Mouse (Mus musculus) B cell, adult 2 months (primary cell): ENCODE measurements at regions not wholly inside any gene's neighbourhood (a gene's known extent, or its start where the extent isn't known, plus 50 kb on each side); places are given as distances from the start of the nearest gene placed in this dataset.

Experiments used
- DNase-seq, 2 experiments: peaks; one replicate each; pipeline ENCODE4 v3.0.0; 2022

GRCm38 (mm10) chr14:46637240-46637639, 123.1 kb upstream of the Cdkn3 start:
- no peak for DNase-seq

GRCm38 (mm10) chr14:46636364-46636763, 124.0 kb upstream of the Cdkn3 start:
- DNase-seq, result no peak

- DNase-seq, result no peak
Observed at GRCm38 (mm10) chr14:46635322-46635721, 125.0 kb upstream of the Cdkn3 start.

GRCm38 (mm10) chr14:46634656-46635244, 125.6 kb upstream of the Cdkn3 start:
- DNase-seq, result no peak

- no peak for DNase-seq
Observed at GRCm38 (mm10) chr14:46634251-46634650, 126.1 kb upstream of the Cdkn3 start.

GRCm38 (mm10) chr14:46627690-46628089, 132.7 kb upstream of the Cdkn3 start:
- DNase-seq, result no peak

- DNase-seq, result no peak
Observed at GRCm38 (mm10) chr14:46625760-46626159, 134.6 kb upstream of the Cdkn3 start.

GRCm38 (mm10) chr14:46623645-46624044, 136.7 kb upstream of the Cdkn3 start:
- no peak for DNase-seq

- DNase-seq, result no peak
Observed at GRCm38 (mm10) chr14:46616030-46616429, 144.3 kb upstream of the Cdkn3 start.

GRCm38 (mm10) chr14:46614936-46615335, 145.4 kb upstream of the Cdkn3 start:
- no peak for DNase-seq

- DNase-seq, result no peak
Observed at GRCm38 (mm10) chr14:46613748-46614147, 146.6 kb upstream of the Cdkn3 start.

GRCm38 (mm10) chr14:46613211-46613610, 147.1 kb upstream of the Cdkn3 start:
- DNase-seq, result no peak

- no peak for DNase-seq
Observed at GRCm38 (mm10) chr14:46612584-46612983, 147.8 kb upstream of the Cdkn3 start.

- no peak for DNase-seq
Observed at GRCm38 (mm10) chr14:46610926-46611325, 149.4 kb upstream of the Cdkn3 start.

GRCm38 (mm10) chr14:46610226-46610855, 150.0 kb upstream of the Cdkn3 start:
- no peak for DNase-seq

GRCm38 (mm10) chr14:46606694-46607093, 153.6 kb upstream of the Cdkn3 start:
- no peak for DNase-seq

- no peak for DNase-seq
Observed at GRCm38 (mm10) chr14:46606037-46606436, 154.3 kb upstream of the Cdkn3 start.

- DNase-seq, result no peak
Observed at GRCm38 (mm10) chr14:46604886-46605531, 155.3 kb upstream of the Cdkn3 start.

GRCm38 (mm10) chr14:46604156-46604885, 156.0 kb upstream of the Cdkn3 start:
- no peak for DNase-seq

GRCm38 (mm10) chr14:46596696-46597359, 163.5 kb upstream of the Cdkn3 start:
- DNase-seq, result no peak

- DNase-seq, result no peak
Observed at GRCm38 (mm10) chr14:46594151-46594550, 166.2 kb upstream of the Cdkn3 start.

- no peak for DNase-seq
Observed at GRCm38 (mm10) chr14:46591753-46592359, 168.5 kb upstream of the Cdkn3 start.

- DNase-seq, result no peak
Observed at GRCm38 (mm10) chr14:46591211-46591610, 169.1 kb upstream of the Cdkn3 start.
